ENCODE assay signal across 13 mouse cellular contexts in genomic region chr8:122924091-122924490, GRCm38 (mm10).
A peak's percentile ranks its signal among the peaks of the same experiment; 100 is the strongest.
DNase-seq lines count a peak whose midpoint lies in the region; TF ChIP-seq lines count a peak whose summit lies in the region.
"Had no signal": no experiment of that assay in that cellular context is flagged by ENCODE, and none has a peak within 500 bp of the region (broad histone marks: within the 10 kb centered on the region; RNA-seq: fewer than 3 reads in every experiment).

No protein-coding gene starts in this region.

- DNase-seq in heart, adult 2 months: no peak
- DNase-seq in heart, adult 8-10 months (ENCODE audit: low spot score): no peak
- no peak for DNase-seq in layer of hippocampus, adult 2 months (ENCODE audit: low spot score in 2 of 2)
- no peak for DNase-seq in layer of hippocampus, postnatal 10 days (ENCODE audit: low spot score in 2 of 2)
- peak; percentile 57 for DNase-seq in CD4-positive helper T cell, adult 2 months (ENCODE audit: low read depth, low spot score)
- no peak for DNase-seq in right cerebral cortex, adult 2 months (ENCODE audit: low spot score in 2 of 2)
- no peak for DNase-seq in spleen, postnatal 14 days (ENCODE audit: low spot score in 2 of 2)
- DNase-seq: cerebellum, postnatal 14 days; kidney, postnatal 4 days; spleen, adult 18-20 months; thymus, postnatal 14 days had no signal

- TF ChIP-seq POLR2A in heart, adult 2 months (IDR thresholded peaks at IDR 0.05; ENCODE audit: insufficient read depth, low read depth, low read length): no peak

- H3K4me3 ChIP-seq in heart, adult 2 months: no peak overlapping the region
- H3K4me3 ChIP-seq in layer of hippocampus, adult 2 months: no peak overlapping the region
- no peak overlapping the region for H3K4me3 ChIP-seq in brown adipose tissue, adult 24 weeks (ENCODE audit: insufficient read depth, low read depth, low read length)
- H3K4me3 ChIP-seq: embryonic facial prominence, embryonic 15.5 days had no signal

- peaks cover 21% of the 10 kb centered on the region for H3K36me3 ChIP-seq in heart, adult 2 months (ENCODE audit: control insufficient read depth, insufficient read depth, low read length)

- peaks cover 41% of the 10 kb centered on the region for H3K4me1 ChIP-seq in heart, adult 2 months (ENCODE audit: control insufficient read depth, insufficient read depth, low read length)
- H3K4me1 ChIP-seq in brown adipose tissue, adult 24 weeks (ENCODE audit: control insufficient read depth, insufficient read depth, insufficient read length, low read length): peaks cover 51% of the 10 kb centered on the region

- H3K9ac ChIP-seq in heart, adult 2 months (ENCODE audit: low read depth, low read length): peak overlapping the region; percentile 13
- H3K9ac ChIP-seq: embryonic facial prominence, embryonic 15.5 days had no signal

- H3K79me2 ChIP-seq in heart, adult 2 months (replicated peaks; ENCODE audit: control insufficient read depth, insufficient read depth, low read length): peaks cover 14% of the 10 kb centered on the region

- TF ChIP-seq CTCF in heart, adult 2 months (IDR thresholded peaks at IDR 0.05): no peak
- TF ChIP-seq CTCF in layer of hippocampus, adult 2 months (conservative IDR thresholded peaks at IDR 0.05): no peak

- TF ChIP-seq EP300 in heart, adult 2 months (IDR thresholded peaks at IDR 0.05; ENCODE audit: insufficient read depth, low read depth, low read length): no peak

- H3K27me3 ChIP-seq in heart, adult 2 months (ENCODE audit: control insufficient read depth, insufficient read depth, low read length): no peaks in the 10 kb centered on the region
- H3K27me3 ChIP-seq: embryonic facial prominence, embryonic 15.5 days had no signal

- WGBS in heart, adult 2 months: 29% methylated on average over 6 of the region's 6 CpGs

- intact Hi-C loops in heart, adult 2 months (cut with DNase I): no loop called here

- peak overlapping the region; percentile 78 for H3K27ac ChIP-seq in heart, adult 2 months
- H3K27ac ChIP-seq in layer of hippocampus, adult 2 months: peak overlapping the region; percentile 56; the same call in 1 of the 2 replicates
- H3K27ac ChIP-seq in brown adipose tissue, adult 24 weeks (replicated peaks; ENCODE audit: low read depth, low read length): peak overlapping the region; percentile 94
- H3K27ac ChIP-seq: embryonic facial prominence, embryonic 15.5 days had no signal
